Comparison of ENCODE assay signal across 8 mouse cellular contexts in the genomic region with DNA sequence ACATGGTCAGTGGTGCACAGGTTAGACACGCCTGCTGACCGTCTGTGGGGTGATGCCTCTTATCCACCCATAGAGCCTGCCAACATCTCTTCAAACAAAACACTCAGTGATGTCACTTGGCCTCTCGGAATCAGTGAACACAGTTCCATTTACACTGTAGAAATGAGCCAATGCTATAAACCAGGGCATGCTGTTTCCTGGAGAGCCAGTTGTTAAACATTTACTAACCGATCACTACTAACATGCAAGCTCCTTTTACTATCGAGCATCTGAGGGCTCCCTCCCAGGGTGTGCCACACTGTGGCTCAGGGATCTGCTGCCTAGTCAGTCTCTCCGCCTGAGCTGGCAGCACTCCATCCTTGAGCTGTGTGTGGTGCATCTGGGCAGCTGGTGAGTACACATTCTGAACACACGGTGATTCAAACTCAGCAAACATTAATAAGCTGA. TPM values are rescaled to one million over a fixed set of nuclear protein-coding genes. Genes with fewer than 3 reads are reported as not detected.
DNase-seq lines count a peak whose midpoint lies in the region; ATAC-seq and TF ChIP-seq lines count a peak whose summit lies in the region.

No protein-coding gene starts in this region.

- no peaks in the 10 kb centered on the region for H3K4me1 ChIP-seq in liver, adult 2 months (ENCODE audit: control insufficient read depth, insufficient read depth, low read length)
- peaks cover 4% of the 10 kb centered on the region; the same call in 1 of the 2 replicates for H3K4me1 ChIP-seq in neural tube, embryonic 15.5 days

- H3K9ac ChIP-seq in liver, adult 2 months (ENCODE audit: low read depth, low read length) = no peak overlapping the region
- H3K9ac ChIP-seq in neural tube, embryonic 15.5 days (replicated peaks) = no peak overlapping the region

- H3K27ac ChIP-seq in liver, adult 2 months (replicated peaks; ENCODE audit: insufficient read depth, low read depth, low read length) = no peak overlapping the region
- H3K27ac ChIP-seq in neural tube, embryonic 15.5 days (replicated peaks) = 0 out of 2 replicates have a peak overlapping the region, but pooled peaks have one; percentile 11

- TF ChIP-seq POLR2A in liver, adult 2 months (IDR thresholded peaks at IDR 0.05; ENCODE audit: extremely low read depth, insufficient read depth, low read length) = no peak

- H3K9me3 ChIP-seq in neural tube, embryonic 15.5 days (replicated peaks) = no peaks in the 10 kb centered on the region

- H3K36me3 ChIP-seq in liver, adult 2 months (ENCODE audit: control insufficient read depth, insufficient read depth, low read length) = no peaks in the 10 kb centered on the region
- H3K36me3 ChIP-seq in neural tube, embryonic 15.5 days = no peaks in the 10 kb centered on the region

- 0 out of 2 replicates have a peak, but pooled peaks have one; percentile 21 for ATAC-seq in neural tube, embryonic 15.5 days (ENCODE audit: low FRiP score)

- H3K79me2 ChIP-seq in liver, adult 2 months (ENCODE audit: control insufficient read depth, insufficient read depth, low read length) = no peaks in the 10 kb centered on the region

- no peak overlapping the region; the same call in 1 of the 2 replicates for H3K4me2 ChIP-seq in neural tube, embryonic 15.5 days

- H3K4me3 ChIP-seq in liver, adult 2 months (ENCODE audit: insufficient read depth, low read depth, low read length) = no peak overlapping the region
- H3K4me3 ChIP-seq in neural tube, embryonic 15.5 days (replicated peaks) = no peak overlapping the region

- 13% methylated on average over 7 of the region's 7 CpGs for WGBS in liver, adult 2 months
- 43% methylated on average over 7 of the region's 7 CpGs for WGBS in neural tube, embryonic 15.5 days

- intact Hi-C loops in gastrocnemius, postnatal 14 days (cut with DNase I; ENCODE audit: low total_unique reads) = no loop called here

- no peaks in the 10 kb centered on the region for H3K27me3 ChIP-seq in liver, adult 2 months (ENCODE audit: control insufficient read depth, insufficient read depth, low read length)
- no peaks in the 10 kb centered on the region for H3K27me3 ChIP-seq in neural tube, embryonic 15.5 days (replicated peaks)

- TF ChIP-seq CTCF in liver, adult 2 months (IDR thresholded peaks at IDR 0.05; ENCODE audit: low read depth, low read length) = no peak; the same call in 1 of the 2 replicates

- DNase-seq in liver, adult 2 months (ENCODE audit: extremely low read depth, low read depth, low spot score) = peak; percentile 99
- DNase-seq in liver = no peak
- DNase-seq in gastrocnemius, postnatal 14 days = peak; percentile 37
- peak; percentile 62 to 75 for DNase-seq in kidney, postnatal 4 days
- no peak for DNase-seq in embryo, embryonic 11 days
- no peak for DNase-seq in heart, adult 11 months
- DNase-seq in cerebellum, adult 8-10 months = no peak

RNA-seq across cellular contexts. Expression of a gene that starts 52.8 kb away (rescaled TPM):
- not detected in 2 replicates for total RNA-seq in liver, adult 2 months (2014; rRNA removed)
- not detected in 2 replicates for polyA plus RNA-seq in liver, adult 2 months (2012; rRNA removed)
- total RNA-seq in gastrocnemius, postnatal 14 days (2021) = 1 to 10 TPM; 5.5 to 9.9 TPM
- polyA plus RNA-seq in neural tube, embryonic 15.5 days (2015; fragmentation: Nextera tagmentation; extraction: Ambion mirVana) = 1.0 and 1.2 TPM in 2 replicates

Comparison
In these comparisons a context has a peak if more than half of its experiments do, and no peak if none do; other contexts are left out.
1. DNase-seq: peak in liver, adult 2 months (single experiment), gastrocnemius, postnatal 14 days (single experiment) and kidney, postnatal 4 days (2 of 2); none in liver (single experiment), embryo, embryonic 11 days (single experiment), heart, adult 11 months (single experiment) and cerebellum, adult 8-10 months (single experiment).